8 mouse cellular contexts compared by ENCODE assay signal in genomic region chr7:99365069-99365468, GRCm38 (mm10). TPM values are rescaled to one million over a fixed set of nuclear protein-coding genes. Genes with fewer than 3 reads are reported as not detected.
DNase-seq lines count a peak whose midpoint lies in the region; ATAC-seq lines count a peak whose summit lies in the region.

No protein-coding gene starts in this region.

- H3K36me3 ChIP-seq in forebrain, embryonic 12.5 days (replicated peaks), result no peaks in the 10 kb centered on the region
- H3K36me3 ChIP-seq in hindbrain, embryonic 12.5 days, result no peaks in the 10 kb centered on the region
- H3K36me3 ChIP-seq in limb, embryonic 15.5 days, result no peaks in the 10 kb centered on the region
- H3K36me3 ChIP-seq in neural tube, embryonic 12.5 days, result no peaks in the 10 kb centered on the region

- 1% methylated on average over 5 of the region's 5 CpGs for WGBS in forebrain, embryonic 12.5 days
- 2% methylated on average over 5 of the region's 5 CpGs for WGBS in hindbrain, embryonic 12.5 days
- WGBS in limb, embryonic 15.5 days, result 2% methylated on average over 5 of the region's 5 CpGs
- WGBS in neural tube, embryonic 12.5 days, result 1% methylated on average over 5 of the region's 5 CpGs

- H3K4me1 ChIP-seq in forebrain, embryonic 12.5 days, result peaks cover 24% of the 10 kb centered on the region
- H3K4me1 ChIP-seq in hindbrain, embryonic 12.5 days, result peaks cover 24% of the 10 kb centered on the region
- H3K4me1 ChIP-seq in limb, embryonic 15.5 days, result peaks cover 20% of the 10 kb centered on the region
- H3K4me1 ChIP-seq in neural tube, embryonic 12.5 days, result peaks cover 22% of the 10 kb centered on the region

- ATAC-seq in forebrain, embryonic 12.5 days (ENCODE audit: low FRiP score), result peak; percentile 51; the same call in 1 of the 2 replicates
- peak; percentile 39; the same call in 1 of the 2 replicates for ATAC-seq in hindbrain, embryonic 12.5 days (ENCODE audit: low FRiP score)
- ATAC-seq in limb, embryonic 15.5 days (ENCODE audit: insufficient number of reproducible peaks, low FRiP score, low TSS enrichment, low read depth), result no peak
- peak; percentile 49; the same call in 1 of the 2 replicates for ATAC-seq in neural tube, embryonic 12.5 days (ENCODE audit: low FRiP score, low read depth)

- H3K27ac ChIP-seq in forebrain, embryonic 12.5 days, result no peak overlapping the region
- no peak overlapping the region for H3K27ac ChIP-seq in hindbrain, embryonic 12.5 days
- peak overlapping the region; percentile 48; the same call in 1 of the 2 replicates for H3K27ac ChIP-seq in limb, embryonic 15.5 days
- H3K27ac ChIP-seq in neural tube, embryonic 12.5 days, result no peak overlapping the region

- H3K9ac ChIP-seq in forebrain, embryonic 12.5 days, result no peak overlapping the region
- 0 out of 2 replicates have a peak overlapping the region, but pooled peaks have one; percentile 3 for H3K9ac ChIP-seq in hindbrain, embryonic 12.5 days
- no peak overlapping the region for H3K9ac ChIP-seq in limb, embryonic 15.5 days
- 0 out of 2 replicates have a peak overlapping the region, but pooled peaks have one; percentile 27 for H3K9ac ChIP-seq in neural tube, embryonic 12.5 days

- no peak overlapping the region for H3K4me2 ChIP-seq in forebrain, embryonic 12.5 days
- H3K4me2 ChIP-seq in hindbrain, embryonic 12.5 days (replicated peaks), result peak overlapping the region; percentile 27
- no peak overlapping the region for H3K4me2 ChIP-seq in limb, embryonic 15.5 days
- peak overlapping the region; percentile 27 for H3K4me2 ChIP-seq in neural tube, embryonic 12.5 days (replicated peaks)

- H3K4me3 ChIP-seq in forebrain, embryonic 12.5 days (replicated peaks), result no peak overlapping the region
- H3K4me3 ChIP-seq in hindbrain, embryonic 12.5 days, result no peak overlapping the region
- no peak overlapping the region for H3K4me3 ChIP-seq in limb, embryonic 15.5 days
- H3K4me3 ChIP-seq in neural tube, embryonic 12.5 days, result no peak overlapping the region

- peak; percentile 67 to 79 for DNase-seq in left cerebral cortex, adult 18-20 months (ENCODE audit: low spot score in 2 of 2)
- no peak for DNase-seq in left cerebral cortex, adult 11 months (ENCODE audit: low spot score)
- peak; percentile 61 for DNase-seq in adrenal gland, postnatal 25 days
- DNase-seq in yolk sac, embryonic 10.5 days (ENCODE audit: low spot score), result peak; percentile 62

- H3K9me3 ChIP-seq in forebrain, embryonic 12.5 days, result no peaks in the 10 kb centered on the region
- no peaks in the 10 kb centered on the region for H3K9me3 ChIP-seq in hindbrain, embryonic 12.5 days (replicated peaks)
- H3K9me3 ChIP-seq in limb, embryonic 15.5 days, result no peaks in the 10 kb centered on the region
- no peaks in the 10 kb centered on the region for H3K9me3 ChIP-seq in neural tube, embryonic 12.5 days

- H3K27me3 ChIP-seq in forebrain, embryonic 12.5 days, result no peaks in the 10 kb centered on the region
- H3K27me3 ChIP-seq in hindbrain, embryonic 12.5 days, result no peaks in the 10 kb centered on the region
- no peaks in the 10 kb centered on the region for H3K27me3 ChIP-seq in limb, embryonic 15.5 days
- H3K27me3 ChIP-seq in neural tube, embryonic 12.5 days (replicated peaks), result no peaks in the 10 kb centered on the region; the same call in 1 of the 2 replicates

RNA-seq across cellular contexts. Expression of gene Serpinh1, which starts 12.0 kb away (rescaled TPM):
- total RNA-seq in left cerebral cortex, adult 18-20 months (2021), result 10 to 100 TPM; 20.2 to 23.6 TPM
- 318 and 396 TPM in 2 replicates for total RNA-seq in adrenal gland, postnatal 25 days (2021)
- 425 and 501 TPM in 2 replicates for polyA plus RNA-seq in forebrain, embryonic 12.5 days (2016; fragmentation: Nextera tagmentation; extraction: Ambion mirVana)
- polyA plus RNA-seq in hindbrain, embryonic 12.5 days (2016; fragmentation: Nextera tagmentation; extraction: Ambion mirVana), result 838 and 891 TPM in 2 replicates
- polyA plus RNA-seq in limb, embryonic 15.5 days (2015; fragmentation: Nextera tagmentation; extraction: Ambion mirVana), result 2,485 and 2,692 TPM in 2 replicates
- 640 and 651 TPM in 2 replicates for polyA plus RNA-seq in neural tube, embryonic 12.5 days (2016; fragmentation: Nextera tagmentation; extraction: Ambion mirVana)

RNA-seq across cellular contexts. Expression of gene Gdpd5, which starts 16.1 kb away (rescaled TPM):
- 10 to 100 TPM; 29.0 to 34.2 TPM for total RNA-seq in left cerebral cortex, adult 18-20 months (2021)
- total RNA-seq in adrenal gland, postnatal 25 days (2021), result 4.9 and 9.9 TPM in 2 replicates
- 29.9 and 34.4 TPM in 2 replicates for polyA plus RNA-seq in forebrain, embryonic 12.5 days (2016; fragmentation: Nextera tagmentation; extraction: Ambion mirVana)
- 43.8 and 44.5 TPM in 2 replicates for polyA plus RNA-seq in hindbrain, embryonic 12.5 days (2016; fragmentation: Nextera tagmentation; extraction: Ambion mirVana)
- polyA plus RNA-seq in limb, embryonic 15.5 days (2015; fragmentation: Nextera tagmentation; extraction: Ambion mirVana), result 13.8 and 15.9 TPM in 2 replicates
- 51.6 and 60.8 TPM in 2 replicates for polyA plus RNA-seq in neural tube, embryonic 12.5 days (2016; fragmentation: Nextera tagmentation; extraction: Ambion mirVana)

Comparison
In these comparisons a context has a peak if more than half of its experiments do, and no peak if none do; other contexts are left out.
1. H3K4me2 ChIP-seq: peak in hindbrain, embryonic 12.5 days (single experiment) and neural tube, embryonic 12.5 days (single experiment); none in forebrain, embryonic 12.5 days (single experiment) and limb, embryonic 15.5 days (single experiment).
2. H3K9ac ChIP-seq: peak in hindbrain, embryonic 12.5 days (single experiment) and neural tube, embryonic 12.5 days (single experiment); none in forebrain, embryonic 12.5 days (single experiment) and limb, embryonic 15.5 days (single experiment).